Mouse (Mus musculus): Measurements from ENCODE around the gene Arsg.

The Arsg gene

DNA sequence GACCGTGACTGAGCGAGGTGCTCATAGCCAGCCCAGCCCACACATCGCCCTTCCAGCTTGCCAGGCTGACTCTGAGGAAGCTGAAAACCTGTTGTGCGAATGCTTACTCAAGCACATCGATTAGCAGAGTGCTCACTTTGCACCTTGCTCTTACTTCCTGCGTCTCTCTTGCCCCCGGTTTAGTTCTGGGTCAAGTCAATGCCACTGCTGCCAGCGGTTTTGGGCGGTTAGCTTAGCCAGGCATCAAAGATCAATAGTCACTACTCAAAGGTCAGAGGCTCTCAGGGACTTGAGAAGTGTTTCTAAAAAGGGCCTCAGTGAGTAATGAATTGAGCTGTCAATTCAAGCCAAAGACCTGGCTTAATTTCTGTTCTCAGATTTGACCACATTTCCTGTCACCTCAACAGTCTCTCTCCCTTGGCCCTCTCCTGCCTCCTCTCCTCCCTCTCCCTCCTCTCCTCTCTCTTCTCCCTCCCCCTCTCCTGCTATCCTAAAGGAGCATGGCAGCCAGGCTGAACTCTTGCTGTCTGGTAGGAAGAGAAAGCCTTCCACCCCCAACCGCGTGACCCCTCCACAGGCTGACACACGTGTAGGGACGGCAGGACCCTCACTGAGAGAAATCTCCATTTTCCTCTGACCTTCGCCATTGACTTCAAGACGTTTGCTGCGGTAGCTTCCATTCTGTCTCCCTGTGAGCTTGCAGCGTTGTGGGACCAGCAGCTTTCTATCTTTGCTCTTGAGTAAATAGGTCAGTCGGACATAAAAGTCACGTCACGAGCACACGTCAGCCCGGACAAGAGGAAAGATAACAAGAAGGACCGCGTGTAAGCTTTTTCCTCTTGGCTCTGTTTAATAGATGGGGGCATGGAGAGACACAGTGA lies 22.0 kb downstream of the Arsg start:
- DNase-seq (ENCODE audit: low spot score in 2 of 2) = no peak

GRCm38 (mm10) chr11:109495771-109496474 lies 22.7 kb downstream of the Arsg start:
- no peak for DNase-seq (ENCODE audit: low spot score in 2 of 2)

DNA sequence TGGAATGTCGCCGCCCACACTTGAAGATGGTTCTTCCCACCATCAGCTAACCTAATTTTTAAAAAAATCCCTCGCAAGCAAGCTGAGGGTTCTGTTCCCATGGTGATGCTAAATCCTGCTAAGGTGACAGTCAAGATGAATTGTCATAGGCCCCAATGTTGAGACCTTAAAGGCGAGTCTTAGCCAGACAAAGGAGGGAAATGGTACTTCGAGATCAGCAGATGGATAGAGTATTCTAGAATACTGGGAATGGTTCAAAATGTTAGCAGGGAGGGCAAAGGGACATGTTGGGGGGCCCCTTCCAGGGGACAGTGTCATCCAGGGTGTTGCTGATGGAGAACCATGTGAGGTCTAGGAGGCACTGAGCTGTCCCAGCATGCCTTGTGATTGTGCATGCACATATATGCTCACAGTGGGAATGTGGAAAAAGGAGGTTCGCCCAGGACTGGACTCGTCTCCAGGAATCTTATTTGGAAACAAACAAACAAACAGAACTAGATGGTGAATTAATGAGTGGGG lies 23.4 kb downstream of the Arsg start:
- no peak for DNase-seq (ENCODE audit: low spot score in 2 of 2)

DNA sequence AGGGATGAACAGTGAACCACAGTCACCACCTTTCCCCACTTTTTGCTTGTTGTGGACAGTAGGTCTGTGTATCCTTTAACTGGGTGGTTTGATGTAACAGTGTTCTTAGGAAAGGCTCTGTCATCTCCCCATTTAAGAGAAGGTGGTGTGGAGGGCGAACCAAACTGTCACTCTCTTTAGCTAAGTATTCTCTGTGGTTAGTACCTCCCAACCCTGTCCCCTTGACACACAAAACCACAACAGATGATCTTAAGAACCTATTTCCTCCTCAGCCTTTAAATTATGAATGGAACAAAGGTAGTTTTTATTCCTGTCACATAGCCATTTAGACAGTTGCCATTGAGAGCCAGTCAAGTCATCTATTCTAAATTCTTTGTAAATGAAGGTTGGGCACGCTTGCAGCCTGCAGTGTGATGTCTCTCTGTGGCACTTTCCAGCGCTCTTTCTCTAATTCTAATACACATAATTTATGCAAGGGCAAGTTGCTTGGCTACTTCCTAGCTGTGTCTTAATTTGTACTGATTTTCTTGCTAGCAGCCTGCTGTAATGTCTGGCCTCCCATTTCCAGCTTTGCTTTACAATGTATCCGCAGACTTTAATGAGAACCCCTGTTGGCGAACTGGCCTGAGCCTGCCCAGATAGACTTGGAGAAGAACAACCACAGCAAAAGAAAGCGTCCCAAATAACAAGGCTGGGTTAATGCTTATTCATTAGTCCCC lies 24.0 kb downstream of the Arsg start:
- DNase-seq (ENCODE audit: low spot score in 2 of 2) = no peak

DNA sequence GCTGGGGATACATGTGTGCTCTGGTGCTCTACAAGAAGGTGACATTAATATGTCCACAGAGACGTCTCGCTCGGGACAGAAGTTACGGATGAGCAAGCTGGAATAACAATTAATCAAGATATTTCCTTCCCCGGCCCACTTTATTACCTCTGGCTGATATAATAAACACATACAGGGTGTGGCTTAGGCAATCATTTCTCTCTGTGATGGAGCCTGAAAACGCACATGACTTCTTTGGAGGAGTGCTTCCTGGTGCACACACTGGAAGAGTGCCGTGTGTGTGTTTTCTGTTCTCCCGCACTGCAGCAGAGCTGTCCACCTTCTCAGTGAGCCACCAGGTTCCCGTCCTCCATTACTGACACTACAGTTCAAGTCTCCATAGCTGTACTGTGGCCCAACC lies 24.8 kb downstream of the Arsg start:
- no peak for DNase-seq (ENCODE audit: low spot score in 2 of 2)

GRCm38 (mm10) chr11:109500206-109500605 lies 27.0 kb downstream of the Arsg start:
- no peak for DNase-seq (ENCODE audit: low spot score in 2 of 2)

DNA sequence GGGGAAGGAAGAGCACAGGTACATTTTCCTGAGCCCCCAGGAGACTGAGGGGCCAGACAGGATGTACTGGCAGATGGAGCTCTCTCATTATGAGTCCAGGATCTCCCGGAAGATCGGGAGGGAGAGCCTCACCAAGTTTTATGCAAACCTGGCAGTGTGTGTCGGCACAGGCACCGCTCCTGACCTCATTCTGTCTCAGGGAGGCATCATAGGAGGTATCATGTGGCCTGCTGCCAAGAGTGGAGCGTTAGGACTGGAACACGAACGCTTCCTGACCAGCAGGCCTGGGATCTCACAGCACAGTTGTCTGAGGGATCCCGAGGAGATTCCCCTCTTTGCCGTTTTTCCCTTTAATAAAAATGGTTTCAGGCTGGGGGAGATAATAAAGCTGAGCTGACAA lies 31.8 kb downstream of the Arsg start:
- DNase-seq (ENCODE audit: low spot score in 2 of 2) = no peak

- DNase-seq (ENCODE audit: low spot score in 2 of 2) = no peak
Observed at GRCm38 (mm10) chr11:109505823-109506222, 32.6 kb downstream of the Arsg start.

DNA sequence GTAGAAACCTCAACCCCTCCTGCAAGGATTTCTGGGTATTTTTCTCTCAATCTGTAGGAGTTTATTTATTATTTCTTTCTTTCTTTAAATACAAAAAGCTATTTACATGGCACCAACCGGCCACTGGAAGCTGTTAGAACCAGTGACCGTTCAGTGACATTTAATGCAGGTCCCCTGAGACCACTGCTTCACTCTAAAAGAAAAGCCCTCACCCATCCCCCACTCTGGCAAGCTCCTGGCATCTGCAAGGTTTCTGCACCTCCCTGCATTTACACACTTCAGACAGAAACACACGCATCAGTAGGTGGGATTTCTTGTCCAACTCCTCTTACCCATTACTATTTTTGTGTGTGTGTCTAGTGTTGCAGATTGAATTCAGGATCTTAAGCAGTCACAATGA lies 33.9 kb downstream of the Arsg start:
- no peak for DNase-seq (ENCODE audit: low spot score in 2 of 2)

DNA sequence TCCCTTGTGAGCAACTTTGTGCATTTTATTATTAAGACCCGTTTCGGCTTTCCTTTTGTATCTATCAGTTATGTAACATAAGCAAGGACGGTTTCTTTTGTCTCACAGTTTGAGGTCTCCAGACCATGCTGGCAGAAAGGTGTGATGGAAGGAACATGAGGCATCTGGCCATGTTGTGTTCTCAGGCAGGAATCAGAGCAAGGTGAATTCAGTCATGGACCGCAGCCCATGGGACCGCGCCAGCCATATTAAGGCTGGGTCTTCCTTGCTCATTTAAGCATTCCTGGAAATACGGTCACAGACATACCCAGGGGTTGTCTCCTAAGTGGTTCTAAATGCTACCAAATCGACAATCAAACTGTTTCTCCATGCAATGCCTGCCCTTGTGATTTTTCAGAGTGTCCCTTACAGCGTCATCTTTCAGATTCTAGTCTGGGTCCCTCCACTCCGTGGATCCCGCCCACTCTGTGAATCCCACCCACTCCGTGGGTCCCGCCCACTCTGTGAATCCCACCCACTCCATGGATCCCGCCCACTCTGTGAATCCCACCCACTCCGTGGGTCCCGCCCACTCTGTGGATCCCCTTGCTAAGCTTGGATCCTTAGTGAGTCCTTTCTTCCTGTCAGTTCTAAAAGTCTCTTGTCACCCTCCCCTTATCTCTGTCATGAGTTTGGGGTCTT lies 40.0 kb downstream of the Arsg start:
- no peak for DNase-seq (ENCODE audit: low spot score in 2 of 2)

DNA sequence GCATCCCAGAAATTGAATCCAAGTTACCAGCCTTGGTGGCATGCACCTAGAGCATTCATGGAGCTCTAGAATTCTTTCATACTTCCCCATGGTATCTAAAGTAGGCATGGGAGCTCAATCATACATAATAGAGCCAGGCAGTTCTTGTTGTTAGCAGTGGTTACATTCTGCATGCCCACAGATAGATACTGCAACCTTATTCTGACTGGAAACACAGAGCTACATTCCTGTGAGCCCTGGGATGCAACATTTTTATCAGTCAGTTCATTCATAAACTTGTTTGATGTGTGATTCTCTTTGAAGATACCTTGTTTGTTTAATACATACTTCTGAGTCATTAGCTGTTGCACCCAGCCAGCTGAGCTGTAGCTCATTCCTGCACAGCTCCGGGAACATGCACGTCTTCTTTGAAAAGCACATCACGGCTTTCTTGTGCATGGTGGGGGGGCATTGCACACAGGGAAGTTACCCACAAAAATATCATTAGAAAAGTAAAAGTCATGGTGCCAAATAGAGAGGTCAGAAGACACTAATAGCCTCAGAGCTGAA lies 41.0 kb downstream of the Arsg start:
- DNase-seq (ENCODE audit: low spot score in 2 of 2) = no peak

DNA sequence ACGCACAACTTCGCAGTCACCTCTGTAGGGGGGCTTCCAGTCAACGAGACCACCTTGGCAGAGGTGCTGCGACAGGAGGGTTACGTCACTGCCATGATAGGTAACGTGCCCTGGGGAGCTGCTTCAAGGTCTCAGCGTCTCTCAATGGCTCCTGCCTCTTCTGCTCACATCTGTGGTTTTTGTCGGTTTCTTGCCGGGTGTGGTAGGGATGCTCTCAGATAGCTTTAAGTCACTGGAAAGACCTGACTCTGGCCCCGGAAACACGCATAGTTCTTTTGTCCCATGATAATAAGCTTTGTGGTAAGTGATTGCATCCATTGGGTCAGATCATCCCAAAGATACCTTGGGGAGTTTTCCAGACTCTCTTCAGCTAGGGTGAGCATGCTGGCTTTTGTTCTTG lies 44.2 kb downstream of the Arsg start:
- no peak for DNase-seq (ENCODE audit: low spot score in 2 of 2)

DNA sequence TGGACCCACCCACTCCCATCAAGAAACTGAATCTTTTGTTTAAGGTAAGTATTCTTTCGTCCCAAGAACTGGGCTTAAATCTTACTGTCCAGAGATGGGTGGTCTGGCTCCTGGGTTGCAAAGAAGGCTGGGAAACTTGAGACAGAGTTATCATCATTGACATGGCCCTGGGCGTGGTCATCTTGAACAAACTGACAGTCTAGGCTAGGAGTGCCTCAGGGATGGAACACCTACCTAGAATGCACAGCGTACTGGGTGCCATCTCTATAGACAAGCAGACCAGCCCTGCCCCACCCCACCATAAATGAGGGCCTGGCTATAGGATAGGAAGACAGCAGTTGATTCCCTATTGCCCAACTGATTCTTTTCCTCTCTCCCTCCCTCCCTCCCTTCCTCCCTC lies 44.6 kb downstream of the Arsg start:
- DNase-seq (ENCODE audit: low spot score in 2 of 2) = no peak

- no peak for DNase-seq (ENCODE audit: low spot score in 2 of 2)
Observed at GRCm38 (mm10) chr11:109520958-109521357, 47.8 kb downstream of the Arsg start.

DNA sequence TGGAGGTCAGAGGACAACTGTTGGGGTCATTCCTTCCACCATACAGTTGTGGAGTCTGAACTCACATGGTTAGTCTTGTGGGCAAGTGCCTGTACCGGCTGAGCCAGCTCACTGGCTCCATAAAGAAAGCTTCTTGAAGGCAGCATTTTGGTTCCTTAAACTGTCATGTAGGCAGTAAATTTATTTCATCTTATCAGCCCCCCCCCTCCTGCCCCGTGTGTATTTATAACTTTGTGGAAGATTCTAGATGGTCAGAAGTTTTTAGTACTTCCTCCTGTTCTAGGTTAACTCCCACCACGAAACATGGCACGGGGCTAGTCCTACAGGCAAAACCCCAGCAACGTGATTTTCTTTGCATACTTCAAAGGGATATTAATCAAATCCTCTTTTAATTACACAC lies 51.7 kb downstream of the Arsg start:
- no peak for DNase-seq (ENCODE audit: low spot score in 2 of 2)

DNA sequence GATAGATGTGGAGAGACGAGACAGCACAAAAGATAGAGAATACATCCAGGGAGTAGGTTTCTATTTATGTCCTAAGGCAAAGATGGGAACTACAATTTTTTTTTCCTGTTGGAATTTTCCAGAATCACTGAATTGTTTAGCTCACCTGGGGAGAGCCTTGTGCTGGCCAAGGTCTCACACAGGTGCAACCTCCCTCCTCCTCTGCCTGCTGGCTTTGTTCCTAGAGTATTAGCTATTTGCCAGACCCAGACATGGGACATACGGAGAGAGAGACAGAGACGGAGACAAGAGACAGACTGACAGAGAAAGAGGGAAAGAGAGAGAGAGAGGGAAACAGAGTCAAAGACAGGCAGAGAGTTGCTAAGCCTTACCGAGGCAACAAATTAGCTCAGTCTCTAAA lies 52.4 kb downstream of the Arsg start:
- DNase-seq (ENCODE audit: low spot score in 2 of 2) = no peak

- no peak for DNase-seq (ENCODE audit: low spot score in 2 of 2)
Observed at GRCm38 (mm10) chr11:109530030-109530429, 56.9 kb downstream of the Arsg start.

- DNase-seq (ENCODE audit: low spot score in 2 of 2) = no peak
Observed at GRCm38 (mm10) chr11:109535966-109536365, 62.8 kb downstream of the Arsg start.

GRCm38 (mm10) chr11:109536939-109537338 lies 63.8 kb downstream of the Arsg start:
- DNase-seq (ENCODE audit: low spot score in 2 of 2) = no peak

GRCm38 (mm10) chr11:109539290-109539689 lies 66.1 kb downstream of the Arsg start:
- DNase-seq (ENCODE audit: low spot score in 2 of 2) = no peak

DNA sequence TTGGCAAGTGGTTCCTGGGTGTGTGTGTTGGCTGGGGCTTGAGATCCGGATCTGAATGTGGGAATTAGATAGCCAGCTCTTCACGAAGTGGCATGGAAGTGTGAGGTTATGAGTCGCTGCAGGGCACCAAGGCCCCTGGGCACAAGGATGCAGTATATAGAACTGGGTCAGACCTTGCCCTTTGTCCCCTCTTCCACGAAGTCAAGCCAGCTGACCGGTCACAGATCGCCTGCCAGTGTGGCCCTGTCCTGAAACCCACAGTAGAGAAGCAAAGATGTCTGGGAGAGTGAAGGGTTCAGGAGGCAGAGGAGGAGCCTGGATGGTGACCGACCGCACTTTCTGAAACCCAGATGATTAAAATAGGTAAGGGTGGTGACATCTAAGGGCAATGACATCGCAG lies 70.3 kb downstream of the Arsg start:
- DNase-seq (ENCODE audit: low spot score in 2 of 2) = no peak

Data from frontal cortex, postnatal 10 days (tissue).